Mouse (Mus musculus) megakaryocyte, embryonic 14.5 days (primary cell): ENCODE results near the gene Spindoc. TPM values are rescaled to one million over a fixed set of nuclear protein-coding genes. Genes with fewer than 3 reads are reported as not detected.

ENCODE experiments used
- H3K27me3 ChIP-seq: replicated peaks from 2 replicates; pipeline ENCODE3; 2012; ENCODE audit warnings: inconsistent platforms
- H3K36me3 ChIP-seq: replicated peaks from 2 replicates; pipeline ENCODE3; 2012; ENCODE audit warnings: low read length, inconsistent platforms, mixed read lengths
- H3K4me1 ChIP-seq: 2 replicates; pipeline ENCODE4 v1.6.1; 2012; ENCODE audit warnings: inconsistent platforms
- H3K4me3 ChIP-seq: replicated peaks from 2 replicates; pipeline ENCODE3; 2012; ENCODE audit warnings: moderate library complexity, mild to moderate bottlenecking, inconsistent platforms
- H3K9me3 ChIP-seq: 2 replicates; pipeline ENCODE4 v1.6.1; 2012; ENCODE audit warnings: inconsistent platforms
- FLI1 ChIP-seq: IDR thresholded peaks from 2 replicates; pipeline ENCODE4 v1.6.1; 2012; ENCODE audit warnings: low read length, inconsistent platforms, mixed read lengths
- GATA1 ChIP-seq: IDR thresholded peaks from 3 replicates; pipeline ENCODE4 v1.6.1; 2012; ENCODE audit warnings: mixed read lengths, low read length, inconsistent platforms, borderline replicate concordance
- polyA plus RNA-seq: library from polyadenylated mRNA; stranded (reverse); fragments of >175 nt; gene quantifications from 2 replicates; pipeline ENCODE4 v1.2.3, GENCODE M21; 2012; ENCODE audit warnings: low replicate concordance; ENCODE audit not compliant: insufficient read depth

Spindoc gene
- polyA plus RNA-seq, 1 experiment: 40.6 TPM

DNA sequence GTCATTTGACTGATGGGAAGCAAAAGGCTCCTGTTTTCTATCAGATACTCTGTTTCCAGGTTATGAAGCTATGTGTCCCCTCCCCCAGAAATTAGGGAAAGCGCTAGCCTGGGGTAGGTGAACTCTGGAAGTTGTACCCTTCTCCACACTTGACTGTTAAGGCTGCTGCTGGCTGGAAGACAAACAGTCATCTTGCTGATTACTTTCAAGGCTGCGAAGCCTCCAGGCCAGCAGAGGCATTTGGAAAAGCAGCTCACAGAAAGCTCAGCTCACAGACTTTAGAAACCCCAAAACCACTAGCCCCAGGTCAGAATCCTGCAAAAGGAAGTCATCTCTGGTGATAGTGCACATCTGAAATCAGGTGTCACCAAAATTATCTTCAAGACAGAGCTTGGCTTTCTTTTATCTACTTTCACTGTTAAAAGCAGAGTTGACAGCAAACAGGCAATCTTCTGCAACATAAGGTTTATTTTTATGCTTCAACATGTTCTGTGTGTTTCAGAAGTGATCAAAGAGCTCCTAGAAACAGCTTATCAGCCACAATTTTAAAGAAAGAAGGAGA is 44.9 kb downstream of the Spindoc start:
- Histone ChIP-seq H3K4me3 (no peak overlapping the region), H3K4me1 (peaks cover 75% of the 10 kb centered on the region), H3K9me3 (no peaks in the 10 kb centered on the region), H3K27me3 (no peaks in the 10 kb centered on the region), H3K36me3 (peaks cover 50% of the 10 kb centered on the region)
- no peak for TF ChIP-seq GATA1
- no peak for TF ChIP-seq FLI1

DNA sequence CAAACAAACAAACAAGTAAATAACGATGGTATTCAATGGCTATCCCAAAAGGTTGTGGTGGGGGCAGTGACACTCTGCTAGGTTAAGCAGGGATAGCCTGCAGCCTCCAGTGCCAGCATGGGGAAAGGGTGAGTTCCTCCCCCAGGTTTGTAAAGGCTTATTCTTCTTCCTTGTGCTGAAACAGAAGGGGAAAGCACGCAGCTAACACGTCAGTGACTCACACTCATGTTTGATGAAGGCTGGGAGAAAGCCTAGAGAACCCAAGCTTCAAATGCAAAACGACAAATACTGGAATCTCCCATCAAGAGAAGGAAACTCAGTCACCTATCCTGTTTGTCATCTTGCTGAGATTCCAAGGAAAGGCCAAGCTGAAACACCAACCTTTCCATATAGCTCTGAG is 47.1 kb downstream of the Spindoc start:
- no peak for TF ChIP-seq FLI1
- TF ChIP-seq GATA1: no peak
- peaks cover 76% of the 10 kb centered on the region for H3K4me1 ChIP-seq
- H3K36me3 ChIP-seq: peaks cover 67% of the 10 kb centered on the region
- H3K9me3 ChIP-seq: no peaks in the 10 kb centered on the region
- no peaks in the 10 kb centered on the region for H3K27me3 ChIP-seq
- no peak overlapping the region for H3K4me3 ChIP-seq

DNA sequence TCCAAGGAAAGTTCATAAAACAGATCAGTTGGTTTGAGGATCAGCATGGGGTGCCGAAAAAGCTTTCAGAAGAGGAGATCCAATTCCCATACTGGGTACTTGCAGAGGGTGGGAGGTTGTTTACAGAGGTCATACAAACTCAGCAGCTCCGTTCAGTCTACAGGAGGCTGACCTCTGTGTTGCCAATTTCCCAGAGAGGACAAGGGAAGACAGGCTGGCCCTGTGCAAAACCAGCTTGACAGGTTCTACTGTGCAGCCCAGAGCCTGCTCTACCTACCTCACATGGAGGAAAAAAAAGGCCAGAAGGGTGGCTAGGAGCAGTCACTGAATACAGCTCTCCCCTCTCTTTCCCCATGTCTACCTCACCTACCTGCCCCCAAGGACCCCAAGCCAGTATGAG is 48.7 kb downstream of the Spindoc start:
- TF ChIP-seq FLI1: no peak
- TF ChIP-seq GATA1: no peak
- H3K36me3 ChIP-seq: peaks cover 74% of the 10 kb centered on the region
- no peaks in the 10 kb centered on the region for H3K27me3 ChIP-seq
- no peaks in the 10 kb centered on the region for H3K9me3 ChIP-seq
- H3K4me1 ChIP-seq: peaks cover 67% of the 10 kb centered on the region
- no peak overlapping the region for H3K4me3 ChIP-seq

DNA sequence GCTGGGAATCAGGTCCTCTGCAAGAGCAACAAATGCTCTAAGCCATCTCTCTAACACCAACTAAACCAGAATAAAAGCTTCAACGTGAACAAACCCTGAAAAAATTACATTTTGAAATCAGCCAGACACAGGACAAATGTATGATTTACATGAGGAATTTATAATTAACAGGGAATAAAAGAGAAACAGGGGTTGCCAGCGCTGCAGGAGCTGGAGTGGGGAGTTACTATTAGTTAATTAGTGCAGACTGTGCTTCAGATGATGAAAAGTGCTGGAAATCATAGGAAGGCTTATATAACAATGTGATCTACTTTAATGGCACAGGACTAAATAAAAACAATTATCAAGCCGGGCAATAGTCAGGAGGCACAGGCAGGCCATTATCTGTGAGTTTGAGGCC is 61.4 kb downstream of the Spindoc start:
- no peak overlapping the region for H3K4me3 ChIP-seq
- H3K4me1 ChIP-seq: peaks cover 57% of the 10 kb centered on the region
- TF ChIP-seq GATA1: no peak
- no peaks in the 10 kb centered on the region for H3K27me3 ChIP-seq
- peaks cover 17% of the 10 kb centered on the region for H3K36me3 ChIP-seq
- H3K9me3 ChIP-seq: no peaks in the 10 kb centered on the region

DNA sequence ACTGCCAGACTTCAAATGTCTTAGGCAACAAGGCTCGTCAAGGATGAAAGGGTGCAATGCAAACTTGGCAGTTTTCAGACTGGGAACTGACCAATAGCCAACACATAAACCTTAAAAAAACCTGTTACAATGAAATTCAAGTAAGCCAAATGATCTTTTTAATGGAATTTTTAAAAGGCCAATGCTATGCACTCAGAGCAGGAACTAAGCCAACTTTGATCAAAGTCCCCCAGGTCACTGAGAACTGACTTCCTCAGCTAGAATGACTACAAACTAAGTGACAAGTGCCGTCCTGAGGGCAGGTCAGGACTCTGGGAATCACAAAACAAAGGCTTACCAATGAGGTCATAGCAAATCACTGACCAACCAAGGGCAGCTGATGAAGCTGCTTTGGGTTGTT is 62.6 kb downstream of the Spindoc start:
- no peak overlapping the region for H3K4me3 ChIP-seq
- H3K36me3 ChIP-seq: peaks cover 19% of the 10 kb centered on the region
- peaks cover 60% of the 10 kb centered on the region for H3K4me1 ChIP-seq
- no peaks in the 10 kb centered on the region for H3K27me3 ChIP-seq
- TF ChIP-seq GATA1 (no peak), FLI1 (no peak)
- H3K9me3 ChIP-seq: no peaks in the 10 kb centered on the region

DNA sequence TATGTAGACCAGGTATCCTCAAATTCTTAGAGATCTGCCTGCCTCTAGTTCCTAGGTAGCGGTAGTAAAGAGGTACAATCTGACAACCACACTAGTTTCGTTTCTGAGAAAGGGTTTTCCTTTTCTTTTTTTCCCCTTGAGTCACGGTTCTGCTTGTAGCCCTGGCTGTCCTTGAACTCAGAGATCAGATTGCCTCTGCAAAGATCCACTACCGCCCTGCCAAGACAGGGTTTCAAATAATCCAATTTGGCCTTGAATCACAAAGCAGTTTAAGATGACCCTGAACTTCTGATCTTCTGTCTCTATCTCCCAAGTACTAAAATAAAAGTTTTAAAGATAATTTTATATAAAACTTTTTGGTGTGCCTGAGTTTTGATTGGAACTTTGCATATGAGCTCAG is 65.1 kb downstream of the Spindoc start:
- Histone ChIP-seq H3K27me3 (no peaks in the 10 kb centered on the region), H3K4me1 (peaks cover 82% of the 10 kb centered on the region), H3K9me3 (no peaks in the 10 kb centered on the region), H3K4me3 (no peak overlapping the region), H3K36me3 (peaks cover 21% of the 10 kb centered on the region)
- TF ChIP-seq GATA1 (no peak), FLI1 (no peak)

DNA sequence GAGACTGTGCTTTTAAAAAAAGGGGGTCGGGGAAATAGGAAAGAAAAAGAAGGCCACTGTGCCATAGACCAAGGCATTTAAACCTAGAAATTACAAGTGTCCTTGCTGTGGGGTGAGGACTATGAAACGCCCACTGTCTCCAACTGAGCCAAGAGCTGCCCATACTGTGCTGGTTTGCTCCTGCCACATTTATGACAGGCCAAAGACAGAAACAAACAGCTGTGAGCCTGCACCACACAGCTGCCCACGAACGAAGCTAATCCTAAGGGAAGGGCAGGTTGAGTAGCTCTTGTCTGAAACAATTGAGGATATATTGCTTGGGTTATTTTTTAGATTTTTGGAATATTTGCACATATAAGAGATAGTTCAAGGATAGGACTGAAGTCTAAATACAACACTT is 66.0 kb downstream of the Spindoc start:
- Histone ChIP-seq H3K9me3 (no peaks in the 10 kb centered on the region), H3K4me1 (peaks cover 84% of the 10 kb centered on the region), H3K36me3 (peaks cover 19% of the 10 kb centered on the region), H3K4me3 (peak overlapping the region; percentile 38), H3K27me3 (no peaks in the 10 kb centered on the region)
- TF ChIP-seq GATA1 (no peak), FLI1 (no peak)

DNA sequence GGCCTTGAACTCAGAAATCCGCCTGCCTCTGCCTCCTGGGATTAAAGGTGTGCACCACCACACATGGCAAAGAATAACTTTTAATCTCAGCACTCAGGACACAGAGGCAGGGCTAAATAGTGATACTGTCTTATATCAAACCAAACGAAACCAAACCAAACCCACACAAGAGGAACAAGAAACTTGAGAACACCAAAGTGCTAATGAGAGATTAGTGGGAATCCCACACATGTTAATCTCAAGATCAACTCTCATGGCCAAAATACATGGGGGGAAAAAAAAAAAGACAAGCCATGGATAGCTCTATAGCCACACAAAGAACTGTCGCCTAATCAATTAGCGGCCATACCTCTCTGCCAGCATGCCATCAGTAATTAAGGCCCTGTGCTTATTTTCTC is 67.2 kb downstream of the Spindoc start:
- H3K9me3 ChIP-seq: no peaks in the 10 kb centered on the region
- H3K36me3 ChIP-seq: peaks cover 19% of the 10 kb centered on the region
- no peak overlapping the region for H3K4me3 ChIP-seq
- peaks cover 86% of the 10 kb centered on the region for H3K4me1 ChIP-seq
- no peaks in the 10 kb centered on the region for H3K27me3 ChIP-seq
- no peak for TF ChIP-seq FLI1
- no peak for TF ChIP-seq GATA1

DNA sequence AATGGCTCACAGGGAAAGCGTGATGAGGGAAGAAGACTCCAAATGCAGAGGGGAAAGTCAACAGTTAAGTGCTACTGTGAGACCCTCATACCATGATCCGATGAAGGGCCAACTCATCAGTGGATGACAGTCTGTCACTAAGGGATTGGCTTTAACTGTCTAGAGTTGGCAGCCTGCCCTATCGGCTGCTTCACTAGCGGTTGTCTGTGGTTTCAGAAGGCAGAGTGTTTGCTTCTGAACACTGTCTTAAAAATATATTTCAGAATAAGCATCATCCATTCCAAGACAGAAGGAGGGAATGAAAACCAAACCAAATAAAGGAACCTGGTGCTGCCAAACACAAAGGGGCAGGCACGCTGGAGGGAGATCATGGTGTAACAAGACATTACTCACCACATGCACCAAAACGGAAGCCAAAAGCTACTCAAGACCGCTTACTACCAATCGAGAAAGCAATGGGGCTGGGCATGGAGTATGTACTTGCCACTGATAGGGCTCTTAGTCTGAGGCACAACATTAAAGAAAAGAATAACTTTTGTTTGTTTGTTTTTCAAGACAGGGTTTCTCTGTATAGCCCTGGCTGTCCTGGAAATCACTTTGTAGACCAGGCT is 67.7 kb downstream of the Spindoc start:
- Histone ChIP-seq H3K27me3 (no peaks in the 10 kb centered on the region), H3K36me3 (peaks cover 16% of the 10 kb centered on the region), H3K9me3 (no peaks in the 10 kb centered on the region), H3K4me1 (peaks cover 86% of the 10 kb centered on the region), H3K4me3 (no peak overlapping the region)
- TF ChIP-seq GATA1: no peak
- no peak for TF ChIP-seq FLI1

DNA sequence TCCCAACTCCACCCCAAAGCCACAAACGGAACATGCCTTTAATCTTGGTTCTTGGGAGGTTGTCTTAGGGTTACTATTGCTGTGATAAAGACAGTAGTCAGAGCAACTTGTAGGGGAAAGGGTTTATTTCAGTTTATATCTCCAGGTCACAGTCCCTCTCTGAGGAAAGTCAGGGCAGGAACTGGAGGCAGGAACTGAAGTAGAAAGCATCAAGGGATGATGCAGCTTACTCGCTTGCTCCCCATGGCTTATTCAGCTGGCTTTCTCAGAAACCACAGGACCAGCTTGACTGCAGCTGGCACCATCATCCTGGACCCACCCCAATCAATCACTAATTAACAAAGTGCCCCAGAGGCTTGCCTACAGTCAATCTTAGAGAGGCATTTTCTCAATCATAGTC is 69.1 kb downstream of the Spindoc start:
- TF ChIP-seq GATA1 (no peak), FLI1 (no peak)
- peak overlapping the region; percentile 56 for H3K4me3 ChIP-seq
- peaks cover 98% of the 10 kb centered on the region for H3K4me1 ChIP-seq
- H3K9me3 ChIP-seq: no peaks in the 10 kb centered on the region
- H3K27me3 ChIP-seq: no peaks in the 10 kb centered on the region
- H3K36me3 ChIP-seq: peaks cover 9% of the 10 kb centered on the region
